Mouse (Mus musculus) hindbrain, embryonic 16.5 days (tissue): ENCODE measurements around the gene Klhdc4. TPM values are rescaled to one million over a fixed set of nuclear protein-coding genes. Genes with fewer than 3 reads are reported as not detected.

Source experiments
- ATAC-seq: fragments of 200-750 bp; cut with Nextera tagmentation; 2 replicates; pipeline ENCODE4 v1.8.0; 2017; ENCODE audit warnings: moderate TSS enrichment, moderate library complexity
- H3K27ac ChIP-seq: fragments of 300-500 bp; sonication (generic); 2 replicates; pipeline ENCODE4 v1.5.1; 2014; ENCODE audit warnings: low read depth, mild to moderate bottlenecking, control low read depth, low read length, moderate library complexity
- H3K27me3 ChIP-seq: fragments of 300-500 bp; sonication (generic); replicated peaks from 2 replicates; pipeline ENCODE4 v1.6.1; 2014; ENCODE audit warnings: low read length; ENCODE audit not compliant: control insufficient read depth, insufficient read depth
- H3K36me3 ChIP-seq: fragments of 300-500 bp; sonication (generic); 2 replicates; pipeline ENCODE4 v1.6.1; 2014; ENCODE audit warnings: mild to moderate bottlenecking, low read length, moderate library complexity, mixed read lengths; ENCODE audit not compliant: control insufficient read depth, insufficient read depth
- H3K4me1 ChIP-seq: fragments of 300-500 bp; sonication (generic); 2 replicates; pipeline ENCODE4 v1.6.1; 2014; ENCODE audit warnings: low read depth, low read length; ENCODE audit not compliant: control insufficient read depth, insufficient read depth
- H3K4me2 ChIP-seq: fragments of 300-500 bp; sonication (generic); 2 replicates; pipeline ENCODE4 v1.6.1; 2014; ENCODE audit warnings: mild to moderate bottlenecking, low read length, control low read depth, moderate library complexity
- H3K4me3 ChIP-seq: fragments of 300-500 bp; sonication (generic); 2 replicates; pipeline ENCODE4 v1.5.1; 2014; ENCODE audit warnings: mild to moderate bottlenecking, low read length, control low read depth, moderate library complexity
- H3K9ac ChIP-seq: fragments of 300-500 bp; sonication (generic); 2 replicates; pipeline ENCODE4 v1.6.1; 2014; ENCODE audit warnings: low read depth, mild to moderate bottlenecking, control low read depth, low read length, moderate library complexity
- H3K9me3 ChIP-seq: fragments of 300-500 bp; sonication (generic); 2 replicates; pipeline ENCODE4 v1.6.1; 2014; ENCODE audit warnings: mild to moderate bottlenecking, low read length, moderate library complexity; ENCODE audit not compliant: control insufficient read depth
- WGBS: fragments of 180-500 bp; shearing (Covaris S2); extraction: QIAGEN DNeasy Blood & Tissue Kit; methylation state at CpG from one replicate; pipeline ENCODE4 v1.1.7; 2014; 5-methylcytosine and 5-hydroxymethylcytosine counted together
- polyA plus RNA-seq: library from polyadenylated mRNA; unstranded; fragments of >200 nt; fragmentation: Nextera tagmentation; extraction: Ambion mirVana; gene quantifications from 2 replicates; pipeline ENCODE4 v1.2.1, GENCODE M21; 2015

Klhdc4 gene
- polyA plus RNA-seq, 1 experiment from 2014 or later: 42.1 TPM

DNA sequence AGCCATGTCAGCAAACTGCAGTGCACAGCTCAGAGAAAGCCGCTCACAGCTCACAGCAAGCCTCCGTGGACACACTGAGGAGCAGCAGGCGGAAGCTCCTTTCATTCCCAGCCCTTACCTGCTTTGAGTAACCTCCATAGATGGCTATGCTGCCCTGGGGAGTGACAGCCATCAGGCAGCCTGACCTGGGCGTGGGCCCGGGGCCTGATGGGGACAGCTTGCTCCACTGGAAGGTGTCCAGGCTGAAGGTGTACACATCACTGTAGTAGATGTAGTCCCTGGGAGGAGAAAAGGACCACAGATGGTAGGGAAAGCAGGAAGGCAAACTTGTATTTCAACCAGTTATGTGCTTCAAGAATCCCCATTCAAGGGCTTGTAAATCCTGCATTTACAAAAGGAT is 24.5 kb downstream of the Klhdc4 start:
- Histone ChIP-seq H3K27ac (no peak overlapping the region), H3K9ac (no peak overlapping the region), H3K4me2 (no peak overlapping the region), H3K36me3 (peaks cover 19% of the 10 kb centered on the region), H3K27me3 (no peaks in the 10 kb centered on the region), H3K4me3 (no peak overlapping the region), H3K9me3 (no peaks in the 10 kb centered on the region), H3K4me1 (no peaks in the 10 kb centered on the region)
- 96% methylated on average over 5 of the region's 5 CpGs for WGBS
- no peak for ATAC-seq

DNA sequence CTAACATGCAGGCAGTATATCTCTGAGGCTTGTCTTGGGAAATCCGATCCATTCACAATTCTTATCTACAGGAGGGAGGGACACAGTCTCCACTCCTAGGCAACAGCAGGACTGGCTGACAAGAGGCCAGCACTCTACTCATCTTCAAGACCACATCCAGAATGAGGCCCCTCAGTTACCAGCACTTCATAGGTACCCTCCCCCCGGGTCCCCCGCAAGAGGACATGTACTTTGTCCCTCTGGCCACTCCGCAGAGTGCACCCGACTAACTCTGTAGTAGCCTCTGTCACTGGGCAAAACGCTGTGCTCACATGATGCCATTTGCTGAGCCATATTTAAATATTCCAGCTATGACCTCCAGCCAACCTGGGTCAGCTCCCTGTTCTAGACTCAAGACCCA is 31.0 kb downstream of the Klhdc4 start:
- H3K4me2 ChIP-seq: no peak overlapping the region
- no peaks in the 10 kb centered on the region for H3K9me3 ChIP-seq
- WGBS: 97% methylated on average over 6 of the region's 6 CpGs

DNA sequence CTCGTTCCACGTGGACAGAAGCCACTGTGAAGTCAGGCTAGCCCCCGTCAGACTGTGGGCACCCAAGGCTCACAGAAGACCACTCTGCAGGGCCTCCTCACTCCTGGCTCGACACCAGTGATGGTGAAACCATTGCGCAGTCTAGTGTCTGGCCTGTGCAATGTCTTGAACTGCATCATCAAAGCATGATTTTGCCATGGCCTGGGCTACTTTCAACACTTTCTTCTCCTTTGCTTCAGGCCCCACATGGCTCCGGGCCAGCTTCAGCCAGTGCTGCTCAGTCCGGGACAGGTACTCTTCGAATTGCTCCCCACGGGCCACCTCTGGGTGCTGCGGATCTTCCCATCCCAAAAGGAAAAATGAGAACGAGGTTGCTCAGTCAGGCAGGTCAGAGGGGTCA is 33.0 kb downstream of the Klhdc4 start:
- Histone ChIP-seq H3K9me3 (no peaks in the 10 kb centered on the region), H3K4me2 (no peak overlapping the region), H3K36me3 (peaks cover 13% of the 10 kb centered on the region)

More for the DNA sequence above, 31.0 kb downstream of the Klhdc4 start:
- H3K4me3 ChIP-seq: no peak overlapping the region
- no peak overlapping the region for H3K27ac ChIP-seq
- peaks cover 14% of the 10 kb centered on the region for H3K36me3 ChIP-seq
- H3K27me3 ChIP-seq: no peaks in the 10 kb centered on the region
- ATAC-seq: no peak
- no peaks in the 10 kb centered on the region for H3K4me1 ChIP-seq
- H3K9ac ChIP-seq: no peak overlapping the region

DNA sequence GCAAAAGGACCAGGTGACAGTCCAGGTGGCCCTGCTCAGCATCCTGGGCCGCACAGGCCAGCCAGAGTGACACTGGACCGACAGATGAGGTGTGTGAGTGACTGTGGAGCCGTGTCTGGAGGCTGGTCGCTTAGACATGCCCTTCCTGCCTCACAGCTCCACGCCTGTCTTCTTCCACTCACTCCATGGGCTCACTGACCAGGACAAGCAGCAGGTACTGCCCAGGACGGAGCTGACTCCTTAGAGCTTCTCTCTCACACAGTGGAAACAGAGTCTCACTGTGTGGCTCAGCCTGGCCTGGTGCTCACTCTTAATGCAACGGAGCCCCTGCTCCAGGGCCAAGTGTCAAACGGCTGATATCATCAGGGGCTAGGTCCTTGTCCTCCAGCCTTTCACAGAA is 33.9 kb downstream of the Klhdc4 start:
- Histone ChIP-seq H3K27ac (no peak overlapping the region), H3K9ac (no peak overlapping the region), H3K27me3 (no peaks in the 10 kb centered on the region), H3K4me3 (no peak overlapping the region), H3K36me3 (peaks cover 11% of the 10 kb centered on the region), H3K4me2 (no peak overlapping the region), H3K9me3 (no peaks in the 10 kb centered on the region), H3K4me1 (no peaks in the 10 kb centered on the region)
- 93% methylated on average over 8 of the region's 8 CpGs for WGBS
- ATAC-seq: no peak

More for the DNA sequence above, 33.0 kb downstream of the Klhdc4 start:
- H3K27ac ChIP-seq: no peak overlapping the region
- no peaks in the 10 kb centered on the region for H3K4me1 ChIP-seq
- H3K27me3 ChIP-seq: no peaks in the 10 kb centered on the region
- WGBS: 95% methylated on average over 11 of the region's 11 CpGs
- H3K4me3 ChIP-seq: no peak overlapping the region
- no peak overlapping the region for H3K9ac ChIP-seq
- no peak for ATAC-seq

DNA sequence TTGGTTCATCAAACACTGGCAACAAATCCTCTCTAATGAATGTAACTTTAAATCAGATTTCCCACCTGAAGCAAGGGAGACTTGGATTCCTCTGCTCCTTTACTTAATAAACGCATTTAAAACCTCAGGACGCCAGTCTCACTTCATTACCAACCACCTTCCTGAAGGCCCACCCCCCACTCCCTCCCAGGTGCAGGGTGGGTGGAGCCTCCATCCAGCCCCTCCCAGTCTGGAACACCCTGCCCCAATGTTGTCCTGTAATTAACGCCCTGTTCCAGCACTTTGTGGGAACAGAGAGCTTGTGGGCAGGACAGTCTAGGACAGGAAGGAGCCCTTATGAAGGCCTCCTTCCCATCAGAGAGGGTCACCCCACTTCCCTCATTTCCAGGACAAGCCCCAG is 35.2 kb downstream of the Klhdc4 start:
- Histone ChIP-seq H3K36me3 (peaks cover 9% of the 10 kb centered on the region), H3K4me1 (no peaks in the 10 kb centered on the region), H3K4me3 (no peak overlapping the region), H3K9me3 (no peaks in the 10 kb centered on the region), H3K4me2 (no peak overlapping the region), H3K27me3 (no peaks in the 10 kb centered on the region), H3K27ac (no peak overlapping the region), H3K9ac (no peak overlapping the region)
- 44% methylated on average over 3 of the region's 3 CpGs for WGBS
- no peak for ATAC-seq

DNA sequence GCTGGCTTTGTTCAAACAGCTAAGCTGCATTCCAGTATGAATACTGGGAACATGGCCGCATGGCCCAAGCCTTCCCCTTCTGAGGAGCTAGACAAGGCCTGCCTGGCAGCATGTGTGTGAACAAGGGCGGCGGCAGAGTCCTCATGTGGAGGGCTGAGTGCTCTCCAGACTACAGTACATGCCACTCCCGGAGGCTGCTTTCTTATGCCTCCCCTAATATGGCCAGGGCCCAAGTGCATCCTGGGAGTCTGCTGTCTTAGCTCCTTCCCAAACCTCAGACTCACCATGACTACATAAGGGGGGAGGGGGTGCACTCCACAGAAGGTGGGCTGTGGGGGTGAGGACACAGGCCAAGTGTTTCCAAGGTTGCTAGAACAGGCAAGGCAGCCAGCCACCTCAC is 36.7 kb downstream of the Klhdc4 start:
- no peak overlapping the region for H3K9ac ChIP-seq
- WGBS: 74% methylated on average over 4 of the region's 4 CpGs
- no peak overlapping the region for H3K27ac ChIP-seq
- no peaks in the 10 kb centered on the region for H3K4me1 ChIP-seq
- ATAC-seq: no peak
- H3K27me3 ChIP-seq: no peaks in the 10 kb centered on the region
- H3K4me2 ChIP-seq: no peak overlapping the region
- H3K4me3 ChIP-seq: no peak overlapping the region
- no peaks in the 10 kb centered on the region for H3K9me3 ChIP-seq
- peaks cover 2% of the 10 kb centered on the region; the same call in 1 of the 2 replicates for H3K36me3 ChIP-seq

DNA sequence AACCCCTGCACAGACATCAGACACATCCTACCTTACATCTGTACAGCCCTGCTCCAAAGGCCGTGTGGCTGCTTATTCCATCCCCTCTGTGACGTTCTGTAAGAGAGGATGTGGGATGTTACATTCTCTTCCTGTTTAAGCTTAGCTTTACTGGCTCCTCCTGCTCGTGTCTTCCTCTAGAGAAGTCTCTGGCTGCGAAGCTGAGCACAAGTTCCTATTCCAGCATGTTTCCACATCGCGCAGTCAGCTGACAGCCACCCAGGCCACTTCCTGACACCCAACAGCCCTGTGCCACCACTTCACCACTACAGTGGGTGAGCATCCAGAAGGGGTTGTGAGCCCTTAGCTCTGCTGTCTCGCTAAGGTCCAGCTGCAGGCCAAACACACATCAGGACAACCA is 37.2 kb downstream of the Klhdc4 start:
- ATAC-seq: no peak
- H3K36me3 ChIP-seq: peaks cover 2% of the 10 kb centered on the region; the same call in 1 of the 2 replicates

DNA sequence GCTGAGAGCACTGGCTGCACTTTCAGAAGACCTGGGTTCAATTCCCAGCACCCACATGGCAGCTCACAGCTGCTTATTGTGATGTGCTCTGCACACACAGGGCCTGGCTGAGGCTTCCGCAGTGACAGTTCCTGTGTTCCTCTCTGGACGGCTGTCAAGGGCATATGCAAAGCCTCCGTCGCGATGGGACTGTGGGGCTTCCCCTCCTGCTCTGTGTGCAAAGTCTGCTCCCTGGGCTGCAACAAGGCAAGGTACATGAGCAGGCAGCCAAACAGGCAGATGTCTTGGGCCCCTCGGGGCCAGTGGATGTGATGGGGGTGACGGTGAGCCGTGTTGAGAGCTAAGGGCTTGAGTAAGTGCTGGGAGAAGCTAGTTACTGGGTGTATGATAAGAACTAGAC is 40.6 kb downstream of the Klhdc4 start:
- Histone ChIP-seq H3K4me2 (no peak overlapping the region), H3K36me3 (peaks cover 9% of the 10 kb centered on the region), H3K27ac (no peak overlapping the region), H3K9me3 (no peaks in the 10 kb centered on the region), H3K9ac (no peak overlapping the region), H3K4me1 (no peaks in the 10 kb centered on the region), H3K4me3 (no peak overlapping the region), H3K27me3 (no peaks in the 10 kb centered on the region)
- no peak for ATAC-seq
- WGBS: 91% methylated on average over 8 of the region's 8 CpGs

More for the DNA sequence above, 37.2 kb downstream of the Klhdc4 start:
- Histone ChIP-seq H3K9me3 (no peaks in the 10 kb centered on the region), H3K4me1 (no peaks in the 10 kb centered on the region), H3K27me3 (no peaks in the 10 kb centered on the region), H3K27ac (no peak overlapping the region), H3K9ac (no peak overlapping the region), H3K4me3 (no peak overlapping the region), H3K4me2 (no peak overlapping the region)
- 82% methylated on average over 7 of the region's 7 CpGs for WGBS

DNA sequence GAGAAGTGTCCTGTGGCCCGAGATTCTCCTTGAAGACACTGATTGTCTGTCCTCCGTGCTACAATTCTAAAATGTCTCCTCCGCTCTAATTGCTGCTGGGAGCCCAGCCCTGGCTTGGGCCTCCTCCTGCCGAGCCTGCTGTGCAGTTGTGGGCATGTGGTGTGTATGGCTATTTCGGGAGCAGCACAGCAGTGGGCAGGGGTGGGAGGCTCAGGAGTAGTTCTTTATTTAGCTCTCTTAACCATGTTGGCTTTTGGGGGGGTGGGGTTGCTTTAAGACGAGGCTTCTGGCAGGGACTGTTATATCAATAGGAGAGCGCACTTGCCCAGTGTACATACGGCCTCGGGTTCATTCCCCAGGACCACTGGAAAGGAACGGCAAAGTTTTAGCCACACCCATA is 42.8 kb downstream of the Klhdc4 start:
- Histone ChIP-seq H3K36me3 (peaks cover 7% of the 10 kb centered on the region; the same call in 1 of the 2 replicates), H3K27me3 (no peaks in the 10 kb centered on the region), H3K4me1 (no peaks in the 10 kb centered on the region), H3K9me3 (no peaks in the 10 kb centered on the region), H3K4me2 (no peak overlapping the region), H3K27ac (no peak overlapping the region), H3K9ac (no peak overlapping the region), H3K4me3 (no peak overlapping the region)
- no peak for ATAC-seq
- WGBS: 67% methylated on average over 10 of the region's 10 CpGs

DNA sequence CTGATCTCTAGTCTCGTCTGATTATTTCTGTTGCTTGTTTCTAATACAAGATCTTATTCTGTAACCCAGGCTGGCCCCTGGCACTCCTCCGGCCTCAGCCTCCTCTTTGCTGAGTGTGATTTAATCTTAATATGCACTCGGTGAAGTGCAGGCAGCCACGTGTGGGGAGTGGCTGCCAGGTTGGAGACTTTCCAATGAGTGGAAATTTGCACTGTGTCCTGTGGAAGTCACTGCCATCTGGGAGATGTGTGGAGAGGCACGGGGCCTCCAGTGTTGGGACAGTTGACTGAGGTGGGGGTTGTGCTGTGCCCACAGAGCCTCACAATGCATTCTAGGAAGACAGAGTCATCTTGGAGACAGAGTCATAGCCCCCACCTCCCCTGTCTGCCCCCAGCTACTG is 46.9 kb downstream of the Klhdc4 start:
- Histone ChIP-seq H3K27ac (no peak overlapping the region), H3K4me3 (no peak overlapping the region), H3K4me2 (no peak overlapping the region), H3K4me1 (no peaks in the 10 kb centered on the region), H3K9me3 (no peaks in the 10 kb centered on the region), H3K36me3 (peaks cover 7% of the 10 kb centered on the region; the same call in 1 of the 2 replicates), H3K9ac (no peak overlapping the region), H3K27me3 (no peaks in the 10 kb centered on the region)
- 67% methylated on average over 5 of the region's 5 CpGs for WGBS
- ATAC-seq: no peak
